Mouse (Mus musculus) cerebellum, adult 2 months (tissue): Measurements from ENCODE around the gene Klhl11.

ENCODE experiments used
- CTCF ChIP-seq: fragments of 200-500 bp; IDR thresholded peaks from 2 replicates; pipeline ENCODE4 v1.5.1; 2011; ENCODE audit warnings: low read depth, mild to moderate bottlenecking, control low read depth, low read length, moderate library complexity, borderline replicate concordance; ENCODE audit not compliant: insufficient read depth
- POLR2A ChIP-seq: fragments of 200-500 bp; IDR thresholded peaks from 2 replicates; pipeline ENCODE4 v1.6.1; 2011; ENCODE audit warnings: low read length, control low read depth, borderline replicate concordance; ENCODE audit not compliant: insufficient read depth

GRCm38 (mm10) chr11:100510556-100510955 is 38.0 kb upstream of the Klhl11 start:
- TF ChIP-seq POLR2A, result no peak
- TF ChIP-seq CTCF, result no peak
